16 mouse cellular contexts compared by ENCODE assay signal in the genomic region with DNA sequence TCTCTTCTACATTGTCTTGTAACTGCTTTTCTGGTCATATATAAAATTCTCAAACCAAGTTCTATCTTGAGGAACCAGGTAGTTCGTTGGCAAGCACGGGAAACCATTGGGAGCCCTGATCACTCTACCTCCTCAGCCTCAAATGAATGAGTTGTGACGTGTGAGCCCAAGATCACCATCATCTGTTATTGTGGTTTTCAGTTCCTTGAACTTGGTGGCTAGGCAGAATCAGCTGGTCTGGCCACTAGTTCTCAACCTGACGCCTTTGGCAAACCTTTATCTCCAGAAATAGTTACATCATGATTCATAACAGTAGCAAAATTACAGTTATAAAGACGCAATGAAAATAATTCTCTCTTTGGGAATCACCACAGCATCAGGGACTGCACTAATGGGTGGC.
DNase-seq lines count a peak whose midpoint lies in the region; ATAC-seq and TF ChIP-seq lines count a peak whose summit lies in the region.
"Had no signal": no experiment of that assay in that cellular context is flagged by ENCODE, and none has a peak within 500 bp of the region (broad histone marks: within the 10 kb centered on the region; RNA-seq: fewer than 3 reads in every experiment).

No protein-coding gene starts in this region.

- TF ChIP-seq RAD21 in CH12.LX (IDR thresholded peaks at IDR 0.05; ENCODE audit: low read depth, low read length) = no peak

- H3K27ac ChIP-seq in heart, embryonic 11.5 days (ENCODE audit: low read depth, low read length) = no peak overlapping the region
- H3K27ac ChIP-seq in CH12.LX (ENCODE audit: insufficient read depth, low read depth) = no peak overlapping the region
- H3K27ac ChIP-seq: embryonic facial prominence, embryonic 15.5 days; forebrain, embryonic 13.5 days; heart, embryonic 15.5 days had no signal

- dilution Hi-C loops in CH12.LX (cut with MboI; ENCODE audit: extremely low pct_ligation_motif_present, extremely low pct_unique_long_range_greater_than_20kb, low sequenced_read_pairs) = no loop called here

- no peak for TF ChIP-seq CTCF in CH12.LX (conservative IDR thresholded peaks at IDR 0.05 in 1 of 2, IDR thresholded peaks at IDR 0.05 in 1 of 2; ENCODE audit: low read depth in 2 of 2, low read length in 2 of 2)

- TF ChIP-seq EP300 in CH12.LX (IDR thresholded peaks at IDR 0.05; ENCODE audit: low read length) = peak; percentile 84

- no peak for TF ChIP-seq POLR2A in CH12.LX (IDR thresholded peaks at IDR 0.05; ENCODE audit: low read depth, low read length)

- no peak overlapping the region for H3K4me3 ChIP-seq in heart, embryonic 11.5 days (ENCODE audit: low read depth, low read length)
- H3K4me3 ChIP-seq in CH12.LX (replicated peaks in 1 of 3; ENCODE audit: low read depth in 2 of 3, low read length in 2 of 3, poor library complexity in 1 of 3) = no peak overlapping the region
- H3K4me3 ChIP-seq: embryonic facial prominence, embryonic 15.5 days; forebrain, embryonic 13.5 days; heart, embryonic 15.5 days had no signal

- intact Hi-C loops in left cerebral cortex, postnatal 14 days (cut with DNase I) = no loop called here

- H3K4me2 ChIP-seq in heart, embryonic 11.5 days = no peak overlapping the region
- 0 out of 2 replicates have a peak overlapping the region, but pooled peaks have one; percentile 13 for H3K4me2 ChIP-seq in CH12.LX (ENCODE audit: insufficient read depth, low read depth, poor library complexity, severe bottlenecking)
- H3K4me2 ChIP-seq: embryonic facial prominence, embryonic 15.5 days; forebrain, embryonic 13.5 days; heart, embryonic 15.5 days had no signal

- no peak for ATAC-seq in heart, embryonic 11.5 days (replicated peaks; ENCODE audit: insufficient number of reproducible peaks, low FRiP score, low TSS enrichment)
- peak; percentile 77; the same call in 1 of the 2 replicates for ATAC-seq in neutrophil, adult 5-6 weeks (ENCODE audit: extremely low read depth, insufficient number of reproducible peaks, low FRiP score, poor library complexity, severe bottlenecking)
- ATAC-seq: forebrain, embryonic 13.5 days; hindbrain, embryonic 16.5 days had no signal

- no peaks in the 10 kb centered on the region for H3K36me3 ChIP-seq in heart, embryonic 11.5 days (ENCODE audit: control insufficient read depth, insufficient read depth, low read length)
- H3K36me3 ChIP-seq in CH12.LX (replicated peaks in 1 of 2; ENCODE audit: control insufficient read depth in 1 of 2, insufficient read depth in 1 of 2, low read length in 1 of 2) = no peaks in the 10 kb centered on the region
- H3K36me3 ChIP-seq: embryonic facial prominence, embryonic 15.5 days; heart, embryonic 15.5 days had no signal

- no peaks in the 10 kb centered on the region for H3K9me3 ChIP-seq in heart, embryonic 11.5 days (replicated peaks; ENCODE audit: control insufficient read depth, low read length)
- H3K9me3 ChIP-seq in CH12.LX (replicated peaks; ENCODE audit: low read length) = no peaks in the 10 kb centered on the region
- H3K9me3 ChIP-seq: embryonic facial prominence, embryonic 15.5 days; forebrain, embryonic 13.5 days; heart, embryonic 15.5 days had no signal

- in situ Hi-C loops in CH12.LX (cut with MboI; ENCODE audit: low pct_ligation_motif_present, low pct_unique_long_range_greater_than_20kb, low sequenced_read_pairs) = no loop called here

- no peaks in the 10 kb centered on the region for H3K4me1 ChIP-seq in heart, embryonic 11.5 days (ENCODE audit: control insufficient read depth, insufficient read depth, low read length)
- H3K4me1 ChIP-seq in CH12.LX (ENCODE audit: control insufficient read depth in 1 of 2, insufficient read depth in 2 of 2) = peaks cover 0 to 42% of the 10 kb centered on the region in 2 experiments; a peak in 3 of 4 replicates
- H3K4me1 ChIP-seq: forebrain, embryonic 13.5 days; heart, embryonic 15.5 days had no signal

- 90% methylated on average over 5 of the region's 5 CpGs for WGBS in heart, embryonic 11.5 days (ENCODE audit: insufficient replicate concordance)

- H3K9ac ChIP-seq in heart, embryonic 11.5 days (ENCODE audit: low read depth, low read length) = no peak overlapping the region
- H3K9ac ChIP-seq in CH12.LX (ENCODE audit: insufficient read depth, low read depth) = no peak overlapping the region
- H3K9ac ChIP-seq: embryonic facial prominence, embryonic 15.5 days; forebrain, embryonic 13.5 days; heart, embryonic 15.5 days had no signal

- DNase-seq in heart, adult 9 months (ENCODE audit: low spot score in 2 of 2) = peak; percentile 11 to 40
- peak; percentile 89 for DNase-seq in CH12.LX (ENCODE audit: extremely low read depth)
- DNase-seq in fibroblast of lung, adult 2 months (ENCODE audit: low read depth) = peak; percentile 35
- DNase-seq in retina, postnatal 1 day = no peak
- DNase-seq in left cerebral cortex, postnatal 14 days (ENCODE audit: low spot score in 2 of 2) = no peak
- DNase-seq: adrenal gland, postnatal 14 days; kidney, adult 2 months; liver; lung, adult 2 months; right cerebral cortex, postnatal 25 days had no signal

- H3K27me3 ChIP-seq in heart, embryonic 11.5 days (ENCODE audit: control insufficient read depth, insufficient read depth, low read length) = no peaks in the 10 kb centered on the region; the same call in 1 of the 2 replicates
- H3K27me3 ChIP-seq in CH12.LX (replicated peaks) = peaks cover 6% of the 10 kb centered on the region
- H3K27me3 ChIP-seq: embryonic facial prominence, embryonic 15.5 days; forebrain, embryonic 13.5 days; heart, embryonic 15.5 days had no signal

- H3K79me2 ChIP-seq in CH12.LX (replicated peaks; ENCODE audit: control insufficient read depth, extremely low read depth, insufficient read depth, poor library complexity, severe bottlenecking) = no peaks in the 10 kb centered on the region

TF ChIP-seq in CH12.LX, 34 proteins besides CTCF, POLR2A, EP300 and RAD21:
- peak; percentile 65; the same call in 1 of the 2 replicates for TF ChIP-seq MAFK (IDR thresholded peaks at IDR 0.05; ENCODE audit: insufficient replicate concordance, low read length)
- no peak for TF ChIP-seq KAT2A (IDR thresholded peaks at IDR 0.05; ENCODE audit: insufficient replicate concordance, low read length)
- TF ChIP-seq GABPA (IDR thresholded peaks at IDR 0.05; ENCODE audit: insufficient replicate concordance, low read depth, low read length) = no peak
- TF ChIP-seq BHLHE40 (IDR thresholded peaks at IDR 0.05; ENCODE audit: low read depth, low read length) = peak; percentile 76
- TF ChIP-seq JUND (conservative IDR thresholded peaks at IDR 0.05; ENCODE audit: low read depth, low read length) = peak; percentile 64; the same call in 1 of the 2 replicates
- TF ChIP-seq NRF1 (IDR thresholded peaks at IDR 0.05; ENCODE audit: low read depth, low read length) = no peak
- TF ChIP-seq SMC3 (IDR thresholded peaks at IDR 0.05; ENCODE audit: low read depth, low read length) = no peak
- TF ChIP-seq ZC3H11A (IDR thresholded peaks at IDR 0.05; ENCODE audit: low read depth, low read length) = no peak
- TF ChIP-seq MAX (IDR thresholded peaks at IDR 0.05; ENCODE audit: low read length) = no peak
- no peak for TF ChIP-seq SIN3A (IDR thresholded peaks at IDR 0.05; ENCODE audit: low read length)
- peak; percentile 86 for TF ChIP-seq IRF4 (IDR thresholded peaks at IDR 0.05; ENCODE audit: low read depth, low read length)
- peak; percentile 92 for TF ChIP-seq MEF2A (IDR thresholded peaks at IDR 0.05; ENCODE audit: borderline replicate concordance, low read depth, low read length)
- no peak for TF ChIP-seq MYC (IDR thresholded peaks at IDR 0.05; ENCODE audit: low read depth, low read length)
- no peak for TF ChIP-seq NELFE (IDR thresholded peaks at IDR 0.05; ENCODE audit: low read depth, low read length)
- no peak for TF ChIP-seq PAX5 (IDR thresholded peaks at IDR 0.05; ENCODE audit: low read length)
- 0 out of 2 replicates have a peak, but pooled peaks have one; percentile 31 for TF ChIP-seq TCF12 (IDR thresholded peaks at IDR 0.05; ENCODE audit: low read depth, low read length)
- no peak for TF ChIP-seq CHD2 (IDR thresholded peaks at IDR 0.05; ENCODE audit: low read length)
- no peak for TF ChIP-seq USF1 (IDR thresholded peaks at IDR 0.05; ENCODE audit: low read depth, low read length)
- peak; percentile 99 for TF ChIP-seq ETS1 (conservative IDR thresholded peaks at IDR 0.05; ENCODE audit: low read depth, low read length)
- no peak for TF ChIP-seq ZNF384 (IDR thresholded peaks at IDR 0.05; ENCODE audit: low read depth, low read length)
TF ChIP-seq in CH12.LX: peak in this region for 7.

Comparison
In these comparisons a context has a peak if more than half of its experiments do, and no peak if none do; other contexts are left out.
1. DNase-seq: peak in heart, adult 9 months (2 of 2), CH12.LX (single experiment) and fibroblast of lung, adult 2 months (single experiment); none in retina, postnatal 1 day (single experiment) and left cerebral cortex, postnatal 14 days (0 of 2).